Mouse (Mus musculus): ENCODE results near the gene Olfr657.

DNA sequence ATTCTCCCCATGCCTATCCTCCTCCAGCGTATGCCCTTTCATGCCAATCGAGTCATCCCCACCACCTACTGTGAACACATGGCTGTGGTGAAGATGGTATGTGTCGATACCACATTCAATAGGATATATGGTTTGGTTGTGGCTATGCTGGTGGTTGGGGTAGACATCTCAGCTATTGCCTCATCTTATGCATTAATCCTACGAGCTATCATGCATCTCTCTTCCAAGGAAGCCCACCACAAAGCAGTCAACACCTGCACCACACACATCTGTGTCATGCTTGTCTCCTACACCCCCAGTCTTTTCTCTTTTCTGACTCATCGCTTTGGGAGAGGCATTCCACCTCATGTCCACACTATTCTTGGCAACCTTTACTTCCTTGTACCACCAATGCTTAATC lies 36.3 kb upstream of the Olfr657 start:
- TF ChIP-seq MYOD1 (IDR thresholded peaks at IDR 0.05; ENCODE audit: control insufficient read depth, insufficient read length, low read depth) (no peak), CTCF (IDR thresholded peaks at IDR 0.05; ENCODE audit: control insufficient read depth, insufficient read depth, insufficient read length) (no peak), USF1 (IDR thresholded peaks at IDR 0.05; ENCODE audit: low read depth) (no peak), MAX (IDR thresholded peaks at IDR 0.05) (no peak)
